Mouse (Mus musculus) MEL (cell line): ENCODE results near the gene Cyp26b1.
"Not testable (repeated sequence)": the region's sequence is repeated elsewhere in the genome, so short reads cannot be mapped to it uniquely, and the experiment has no call there.

Experiments
- CTCF ChIP-seq, 3 experiments: IDR thresholded peaks in 2 of 3; conservative IDR thresholded peaks in 1 of 3; 2 replicates each; pipeline ENCODE4 v1.5.1; 2011 to 2012; ENCODE audit warnings: low read length in 3 of 3, low read depth in 2 of 3, mild to moderate bottlenecking in 2 of 3, improper control_type of control experiment in 1 of 3, inconsistent platforms in 1 of 3, mixed read lengths in 1 of 3, moderate library complexity in 1 of 3; ENCODE audit not compliant: control insufficient read depth in 1 of 3, insufficient read depth in 1 of 3, poor library complexity in 1 of 3, severe bottlenecking in 1 of 3
- E2F4 ChIP-seq: IDR thresholded peaks from 2 replicates; pipeline ENCODE4 v1.6.1; 2011; ENCODE audit warnings: low read depth, low read length, improper control_type of control experiment, borderline replicate concordance
- EP300 ChIP-seq, 2 experiments: IDR thresholded peaks; 2 replicates each; pipeline ENCODE4 v1.6.1; 2011; ENCODE audit warnings: improper control_type of control experiment in 2 of 2, low read length in 2 of 2, low read depth in 1 of 2, mild to moderate bottlenecking in 1 of 2
- NELFE ChIP-seq: IDR thresholded peaks from 2 replicates; pipeline ENCODE4 v1.6.1; 2011; ENCODE audit warnings: low read depth, low read length, improper control_type of control experiment
- ZC3H11A ChIP-seq: IDR thresholded peaks from 2 replicates; pipeline ENCODE4 v1.6.1; 2012; ENCODE audit warnings: low read depth, mild to moderate bottlenecking, inconsistent platforms, low read length, improper control_type of control experiment

GRCm38 (mm10) chr6:84599296-84599695, 5.6 kb upstream of the Cyp26b1 start:
- not testable (repeated sequence) for TF ChIP-seq EP300 (IDR thresholded peaks at IDR 0.05; ENCODE audit: low read depth in 1 of 2, low read length in 2 of 2); E2F4; CTCF (IDR thresholded peaks at IDR 0.05 in 2 of 3, conservative IDR thresholded peaks at IDR 0.05 in 1 of 3; ENCODE audit: control insufficient read depth in 1 of 3, insufficient read depth in 1 of 3, low read depth in 2 of 3, low read length in 3 of 3, poor library complexity in 1 of 3, severe bottlenecking in 1 of 3); NELFE; ZC3H11A
